Mouse (Mus musculus): Measurements from ENCODE around the gene Nrg4.

DNA sequence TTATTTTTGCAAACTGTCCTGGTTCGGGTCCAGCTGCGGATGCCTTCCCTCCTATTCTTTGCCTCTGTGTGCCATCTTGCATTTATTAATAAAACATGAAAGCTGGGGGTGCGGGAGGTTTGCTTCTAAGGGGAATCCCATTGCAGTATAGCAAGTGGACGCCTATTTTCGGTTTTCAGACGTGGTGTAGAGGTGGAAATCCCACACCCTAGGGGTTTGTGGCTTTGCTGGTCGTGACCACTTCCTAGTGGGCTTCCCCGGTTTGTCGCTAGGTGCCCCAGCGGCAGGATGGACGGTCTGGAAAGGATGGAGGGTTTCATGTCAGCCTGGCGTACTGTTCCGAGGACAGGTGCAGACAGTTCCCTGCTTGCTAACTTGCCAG lies 581 bp upstream of the Nrg4 start:
- TF ChIP-seq POLR2A (IDR thresholded peaks at IDR 0.05; ENCODE audit: low read depth, low read length): no peak
- no peak for TF ChIP-seq CTCF (conservative IDR thresholded peaks at IDR 0.05 in 1 of 2, IDR thresholded peaks at IDR 0.05 in 1 of 2; ENCODE audit: low read depth in 2 of 2, low read length in 2 of 2)
- TF ChIP-seq RCOR1 (conservative IDR thresholded peaks at IDR 0.05; ENCODE audit: low read depth, low read length): peak; percentile 96
- TF ChIP-seq RAD21 (IDR thresholded peaks at IDR 0.05; ENCODE audit: low read depth, low read length): no peak; the same call in 1 of the 2 replicates
- TF ChIP-seq NELFE (IDR thresholded peaks at IDR 0.05; ENCODE audit: low read depth, low read length): no peak
- no peak for TF ChIP-seq USF1 (IDR thresholded peaks at IDR 0.05; ENCODE audit: low read depth, low read length)
